Mouse (Mus musculus) thymus, postnatal 0 days (tissue): Measurements from ENCODE around the gene 5730596B20Rik. TPM values are rescaled to one million over a fixed set of nuclear protein-coding genes. Genes with fewer than 3 reads are reported as not detected.
A peak's percentile ranks its signal among the peaks of the same experiment; 100 is the strongest.

Source experiments
- DNase-seq: peaks from one replicate; pipeline ENCODE4 v3.0.0-alpha.2; 2015; ENCODE audit warnings: low spot score
- polyA plus RNA-seq: library from polyadenylated mRNA; unstranded; fragments of >200 nt; fragmentation: Nextera tagmentation; extraction: Ambion mirVana; gene quantifications from 2 replicates; pipeline ENCODE4 v1.2.1, GENCODE M21; 2015

5730596B20Rik gene
- polyA plus RNA-seq, 1 experiment from 2014 or later: 0.25 TPM

GRCm38 (mm10) chr6:52211170-52211935 lies 34.1 kb downstream of the 5730596B20Rik start:
- DNase-seq: peak; percentile 63

- no peak for DNase-seq
These were observed 34.7 kb downstream of the 5730596B20Rik start for GRCm38 (mm10) chr6:52211961-52212360.

DNA sequence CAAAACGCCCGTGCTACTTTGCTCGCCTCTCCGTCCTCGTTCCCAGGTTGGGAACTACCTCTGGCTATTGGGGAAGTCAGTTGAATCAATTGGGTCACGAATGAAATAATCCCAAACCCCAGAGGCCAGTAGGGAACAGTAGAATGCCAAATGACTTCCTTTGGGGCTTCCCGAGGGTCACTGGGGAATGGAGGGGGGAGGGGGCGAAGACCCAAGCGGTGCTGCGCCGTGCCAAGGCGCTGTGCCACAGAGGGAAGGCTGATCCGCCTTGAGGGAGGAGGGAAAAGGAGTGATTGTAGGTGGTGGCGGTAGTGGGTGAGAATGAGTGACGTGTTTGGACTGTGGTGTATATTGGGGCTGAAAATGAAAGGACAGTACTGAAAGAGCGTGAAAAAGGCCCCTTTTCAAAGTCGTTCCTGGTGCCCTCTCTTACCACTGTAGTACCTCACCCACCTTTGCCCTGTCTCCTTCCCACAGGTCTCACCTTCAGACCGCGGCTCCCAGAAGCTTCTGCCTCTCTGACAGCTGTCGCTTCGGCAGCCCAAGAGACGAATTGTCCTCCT lies 35.3 kb downstream of the 5730596B20Rik start:
- no peak for DNase-seq

- DNase-seq: no peak
These were observed 36.1 kb downstream of the 5730596B20Rik start, which contains the start of the genes Hoxa3 and Gm28308 for GRCm38 (mm10) chr6:52213119-52213986. TSS of gene Hoxa3 (minus strand) at chr6:52213336. TSS of gene Gm28308 (minus strand) at chr6:52213339.

DNA sequence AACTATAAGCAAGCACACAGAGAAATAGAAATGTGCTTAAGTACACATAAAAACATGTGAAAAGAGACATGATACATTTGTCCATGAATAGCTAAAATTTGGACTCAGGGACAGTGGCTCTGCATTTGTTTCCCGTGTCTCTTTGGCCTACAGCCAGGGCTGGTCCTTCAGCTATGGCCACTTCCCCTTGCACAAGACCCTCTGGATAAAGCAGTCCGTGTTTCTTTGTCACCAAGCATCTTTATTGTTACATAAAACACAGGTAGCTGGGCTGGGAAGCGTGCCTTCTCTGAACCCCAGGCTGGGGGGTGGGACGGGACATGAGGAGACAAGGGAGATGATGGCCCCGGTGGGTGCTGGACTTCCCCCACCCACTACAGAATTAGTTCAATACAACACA lies 37.0 kb downstream of the 5730596B20Rik start:
- no peak for DNase-seq

GRCm38 (mm10) chr6:52215070-52215469 lies 37.8 kb downstream of the 5730596B20Rik start:
- DNase-seq: no peak

DNA sequence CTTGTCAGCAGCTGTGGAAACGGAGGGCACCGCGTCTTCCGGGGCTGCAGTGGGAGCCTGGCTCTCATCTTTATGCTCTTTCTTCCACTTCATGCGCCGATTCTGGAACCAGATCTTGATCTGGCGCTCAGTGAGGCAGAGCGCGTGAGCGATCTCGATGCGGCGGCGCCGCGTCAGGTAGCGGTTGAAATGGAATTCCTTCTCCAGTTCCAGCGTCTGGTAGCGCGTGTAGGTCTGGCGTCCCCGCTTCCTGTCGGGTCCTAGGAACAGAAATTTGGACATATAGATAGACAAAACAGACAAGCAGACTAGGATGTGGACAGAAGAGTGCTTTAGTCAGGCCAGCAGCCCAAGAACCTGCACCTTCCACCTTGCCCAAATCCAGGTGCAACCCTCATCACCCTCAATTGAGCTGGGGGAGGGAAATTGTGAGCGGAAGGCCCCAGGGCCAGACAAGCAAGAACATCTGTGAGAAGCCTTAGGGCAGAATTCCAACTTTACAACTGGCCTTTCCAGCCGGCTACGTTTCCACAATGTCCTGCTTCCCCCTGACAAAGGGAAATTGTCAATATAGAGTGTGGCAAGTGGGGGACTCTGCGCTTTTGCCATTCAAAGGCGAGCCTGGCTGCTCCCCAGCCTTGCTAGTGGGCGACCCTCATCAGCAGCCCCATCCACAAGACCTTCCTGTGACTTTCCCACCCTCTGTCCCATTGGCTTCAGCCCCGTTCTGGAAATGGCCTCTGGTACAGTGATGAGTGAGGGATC lies 38.7 kb downstream of the 5730596B20Rik start:
- DNase-seq: no peak

DNA sequence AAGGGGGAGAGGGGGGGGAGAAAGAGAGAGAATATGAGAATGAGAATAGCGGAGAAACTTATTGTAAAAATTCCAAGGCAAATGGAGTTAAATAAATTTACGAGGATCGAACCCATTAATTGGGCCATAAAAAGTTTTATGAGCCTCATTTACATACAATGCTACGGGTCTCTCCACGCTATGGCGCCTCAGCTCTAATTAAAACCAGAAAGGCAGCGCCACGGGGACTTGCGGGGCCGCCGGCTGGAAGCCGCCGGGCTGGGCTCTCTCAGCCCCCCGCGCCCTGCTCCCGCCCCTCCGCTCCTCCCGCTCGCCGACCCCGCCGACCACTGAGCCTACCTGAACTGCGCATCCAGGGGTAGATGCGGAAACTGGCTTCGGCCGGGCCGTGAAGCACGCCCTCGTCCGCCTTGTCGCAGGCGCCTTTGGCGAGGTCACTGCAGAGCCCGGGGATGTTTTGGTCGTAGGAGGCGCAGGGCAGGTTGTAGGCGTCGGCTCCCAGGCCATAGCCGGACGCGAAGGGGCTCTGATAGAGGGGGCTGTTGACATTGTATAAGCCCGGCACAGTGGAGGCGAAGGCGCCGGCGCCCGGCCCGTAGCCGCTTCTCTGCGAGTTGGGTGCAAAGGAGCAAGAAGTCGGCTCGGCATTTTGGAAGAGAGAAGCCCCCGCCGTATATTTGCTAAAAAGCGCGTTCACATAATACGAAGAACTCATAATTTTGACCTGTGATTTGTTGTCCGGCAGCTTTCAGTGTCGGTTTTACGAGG lies 39.6 kb downstream of the 5730596B20Rik start:
- DNase-seq: no peak

- peak; percentile 57 for DNase-seq
These were observed 40.1 kb downstream of the 5730596B20Rik start for GRCm38 (mm10) chr6:52217459-52217768.

GRCm38 (mm10) chr6:52217895-52218642 lies 40.8 kb downstream of the 5730596B20Rik start:
- DNase-seq: no peak

GRCm38 (mm10) chr6:52218643-52219215 lies 41.4 kb downstream of the 5730596B20Rik start:
- no peak for DNase-seq

DNA sequence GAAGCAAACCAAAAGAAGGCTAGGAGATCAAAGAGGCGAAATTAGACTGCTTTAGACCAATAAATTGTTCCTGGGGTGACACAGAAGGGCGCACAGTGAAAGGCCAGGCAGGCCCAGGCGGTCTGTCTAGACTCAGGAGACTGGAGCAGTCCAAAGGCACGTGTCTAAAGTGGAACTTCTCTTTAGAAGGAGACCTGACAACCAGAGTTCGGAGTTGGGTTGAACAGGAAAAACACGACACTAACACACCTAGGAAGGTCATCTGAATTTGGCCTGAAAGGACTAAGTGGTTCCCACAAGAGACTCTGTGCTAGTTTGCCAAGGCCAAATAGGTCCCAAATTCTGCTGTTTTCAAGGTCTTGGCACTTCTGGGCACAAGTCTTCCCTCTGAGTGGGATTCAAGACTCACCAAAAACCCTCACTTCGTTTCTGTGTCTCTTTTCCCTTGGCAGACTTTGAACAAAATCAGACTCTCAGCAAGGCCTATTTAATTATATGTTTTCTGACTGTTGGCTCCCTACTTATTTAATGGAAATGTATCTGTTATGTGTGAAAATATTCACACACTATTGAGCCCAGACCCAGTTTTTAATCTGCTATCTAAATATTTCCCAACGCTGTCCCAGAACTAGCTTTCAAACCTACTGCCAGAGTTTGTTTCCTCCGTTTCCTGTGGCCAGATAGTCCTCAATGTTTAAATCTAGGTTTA lies 42.1 kb downstream of the 5730596B20Rik start:
- DNase-seq: no peak

DNA sequence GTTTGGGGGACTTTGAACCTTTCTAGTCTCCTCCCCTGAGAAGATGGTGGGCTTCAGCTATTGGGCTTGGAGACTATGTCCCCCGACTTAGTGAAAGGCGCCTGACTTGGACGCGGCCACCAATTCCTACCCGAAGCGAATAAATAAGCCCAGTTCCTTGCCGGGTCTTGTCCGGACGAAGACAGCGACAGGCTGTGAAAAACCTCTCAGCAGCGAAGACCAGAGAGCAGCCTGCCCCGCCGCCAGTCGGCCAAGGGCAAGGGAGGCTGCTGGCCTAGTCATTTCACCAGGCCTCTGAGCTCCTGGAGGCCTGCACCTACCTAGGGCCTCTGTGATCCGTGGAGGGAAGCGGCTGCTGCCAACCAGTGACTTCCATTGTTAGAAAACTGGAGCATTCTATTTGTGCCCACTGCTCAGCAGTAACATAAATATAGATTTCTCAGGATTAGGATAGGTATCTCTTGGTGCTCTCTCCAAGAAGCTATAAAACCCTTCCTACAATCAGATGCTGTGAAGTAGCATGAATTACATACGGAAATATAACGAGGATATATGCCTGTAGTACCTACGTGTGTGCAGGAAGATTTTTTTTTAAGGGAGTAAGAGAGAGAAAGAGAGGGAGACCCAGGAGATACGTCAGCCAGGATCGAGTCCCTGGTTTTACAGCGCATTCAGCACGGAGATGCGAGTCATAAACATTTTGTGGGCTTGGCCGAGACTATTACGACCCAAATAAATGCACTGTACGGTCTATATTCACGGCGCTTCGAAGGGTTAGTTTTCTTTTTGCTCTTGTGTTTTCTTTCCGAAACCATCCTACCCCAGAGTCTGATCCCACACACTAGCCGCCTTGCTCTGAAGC lies 42.9 kb downstream of the 5730596B20Rik start:
- no peak for DNase-seq

DNA sequence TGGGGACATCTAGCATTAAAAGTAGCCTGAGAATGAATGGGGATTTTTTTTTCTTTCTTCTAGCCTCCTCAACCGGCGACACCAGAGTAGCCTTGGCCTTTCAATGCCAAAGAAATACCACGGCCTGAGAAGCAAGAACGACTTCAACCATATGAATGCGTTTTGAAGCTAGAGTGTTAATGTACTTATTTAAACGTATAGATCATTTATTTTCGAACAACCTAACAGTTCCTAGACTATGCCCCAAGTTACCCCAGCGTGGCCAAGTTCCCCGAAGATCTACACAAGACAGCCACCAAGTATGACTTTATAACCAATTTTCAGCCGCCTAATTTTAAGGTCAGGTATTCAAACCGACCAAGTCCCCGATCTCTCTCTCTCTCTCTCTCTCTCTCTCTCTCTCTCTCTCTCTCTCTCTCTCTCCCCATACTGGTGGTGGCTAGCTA lies 43.6 kb downstream of the 5730596B20Rik start:
- DNase-seq: no peak

DNA sequence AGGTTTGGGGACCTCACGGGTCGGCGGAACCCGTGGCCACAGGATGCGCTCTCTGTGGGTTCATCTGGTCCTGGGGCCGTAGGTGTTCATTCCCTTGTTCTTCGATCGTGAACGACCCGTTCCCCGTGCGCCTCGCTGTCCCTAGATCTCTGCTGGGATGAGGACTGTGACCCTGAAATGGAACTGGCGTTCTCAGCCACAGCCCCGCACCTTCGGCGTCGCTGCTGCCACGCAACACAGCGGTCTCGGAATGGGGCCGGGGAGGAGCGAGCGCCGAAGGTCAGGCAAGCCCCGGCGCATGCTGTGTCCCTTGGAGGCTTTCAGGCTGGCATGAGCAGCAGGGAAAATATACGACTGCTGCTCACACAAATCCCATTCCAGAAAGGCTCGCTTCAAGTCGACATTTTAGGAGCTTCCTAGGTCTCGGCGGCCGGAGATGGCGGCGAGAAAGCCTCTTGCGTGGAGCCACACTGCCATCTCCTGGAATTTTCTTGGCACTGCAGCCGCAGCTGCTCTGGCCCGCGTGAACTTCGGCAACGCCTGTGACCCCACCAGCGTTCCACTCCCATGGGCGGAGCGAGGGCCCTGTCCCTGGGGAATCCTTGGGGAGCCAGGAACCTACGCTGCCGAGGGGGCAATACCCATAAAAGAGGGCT lies 44.2 kb downstream of the 5730596B20Rik start, which contains the start of gene Hoxa7:
Gene Hoxa7 (minus strand): TSS at position 518 of the 656 bp plus-strand sequence.
- DNase-seq: peak; percentile 83

DNA sequence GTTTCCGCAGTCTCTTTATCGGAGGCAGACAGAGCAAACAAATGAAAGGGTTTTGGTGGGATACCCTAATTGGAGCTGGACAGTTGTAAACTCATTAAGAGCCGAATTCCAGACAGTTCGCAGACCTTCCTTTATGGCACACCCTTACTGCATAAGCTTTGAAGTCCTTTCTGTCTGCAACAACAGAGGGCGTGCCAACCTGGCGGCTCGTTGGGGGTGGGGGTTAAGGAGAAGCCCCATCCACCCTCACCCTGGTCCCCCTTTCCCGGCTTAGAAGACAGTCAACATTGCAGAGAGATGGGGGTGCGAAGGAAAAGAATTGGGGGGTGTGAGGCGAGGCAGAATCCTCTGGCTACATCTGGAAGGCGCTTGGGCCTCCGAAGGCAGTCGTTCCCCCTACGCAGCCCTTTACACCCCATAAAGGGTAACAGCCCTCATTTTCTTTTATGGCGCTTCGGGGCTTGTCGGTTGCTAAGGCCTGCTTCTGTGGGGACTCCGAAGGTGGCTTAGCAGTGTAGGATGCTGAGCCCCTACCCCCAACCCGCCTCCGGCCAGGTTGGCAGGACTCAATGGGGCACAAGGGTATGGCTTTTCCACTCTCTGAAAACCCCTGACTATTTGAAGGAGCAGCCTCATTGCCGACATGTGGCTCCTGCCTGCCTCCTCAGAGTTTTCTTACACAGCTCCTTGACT lies 44.8 kb downstream of the 5730596B20Rik start:
- DNase-seq: no peak
